In genomic region chr2:125024386-125024785, GRCm38 (mm10) we compare ENCODE assay signal across 12 mouse cellular contexts. TPM values are rescaled to one million over a fixed set of nuclear protein-coding genes. Genes with fewer than 3 reads are reported as not detected.
DNase-seq lines count a peak whose midpoint lies in the region.
"Had no signal": no experiment of that assay in that cellular context is flagged by ENCODE, and none has a peak within 500 bp of the region (broad histone marks: within the 10 kb centered on the region; RNA-seq: fewer than 3 reads in every experiment).

No protein-coding gene starts in this region.

- DNase-seq in embryo, embryonic 10.5 days (ENCODE audit: low spot score): peak; percentile 11
- no peak for DNase-seq in embryo, embryonic 10 days (ENCODE audit: low spot score)
- DNase-seq in lung, postnatal 25 days (ENCODE audit: low spot score): peak; percentile 9
- DNase-seq in lung, postnatal 10 days: no peak
- peak; percentile 79 to 83 for DNase-seq in heart, adult 9 months (ENCODE audit: low spot score in 2 of 2)
- peak; percentile 64 for DNase-seq in skeletal muscle tissue, adult 2 months (ENCODE audit: low read depth, low spot score)
- no peak for DNase-seq in left cerebral cortex, adult 18-20 months (ENCODE audit: low spot score in 2 of 2)
- no peak for DNase-seq in urinary bladder, adult 2 months (ENCODE audit: low spot score)
- DNase-seq: adrenal gland, postnatal 36 days; kidney, adult 8-10 months; retina, postnatal 1 day had no signal

RNA-seq across cellular contexts. Expression of gene Slc24a5, which starts 43.5 kb away (rescaled TPM):
- total RNA-seq in left cerebral cortex, adult 18-20 months (2021): under 1 TPM; 0.42 to 0.49 TPM
- 0.15 and 0.16 TPM in 2 replicates for polyA plus RNA-seq in urinary bladder, adult 2 months (2012; rRNA removed)
- total RNA-seq: adrenal gland, postnatal 36 days; CH12.LX had no signal

Comparison
In these comparisons a context has a peak if more than half of its experiments do, and no peak if none do; other contexts are left out.
1. DNase-seq: peak in embryo, embryonic 10.5 days (single experiment), lung, postnatal 25 days (single experiment), heart, adult 9 months (2 of 2) and skeletal muscle tissue, adult 2 months (single experiment); none in embryo, embryonic 10 days (single experiment), lung, postnatal 10 days (single experiment), left cerebral cortex, adult 18-20 months (0 of 2) and urinary bladder, adult 2 months (single experiment).